Mouse (Mus musculus) liver, embryonic 14.5 days (tissue): ENCODE data around the gene Gm13279.
"Not testable (repeated sequence)": the region's sequence is repeated elsewhere in the genome, so short reads cannot be mapped to it uniquely, and the experiment has no call there.

ENCODE experiments used
- CTCF ChIP-seq: IDR thresholded peaks from 2 replicates; pipeline ENCODE4 v1.5.1; 2016; ENCODE audit warnings: antibody characterized with exemption, low read depth, control low read depth
- EP300 ChIP-seq: IDR thresholded peaks from 2 replicates; pipeline ENCODE4 v1.6.1; 2016; ENCODE audit warnings: antibody characterized with exemption, low read depth

DNA sequence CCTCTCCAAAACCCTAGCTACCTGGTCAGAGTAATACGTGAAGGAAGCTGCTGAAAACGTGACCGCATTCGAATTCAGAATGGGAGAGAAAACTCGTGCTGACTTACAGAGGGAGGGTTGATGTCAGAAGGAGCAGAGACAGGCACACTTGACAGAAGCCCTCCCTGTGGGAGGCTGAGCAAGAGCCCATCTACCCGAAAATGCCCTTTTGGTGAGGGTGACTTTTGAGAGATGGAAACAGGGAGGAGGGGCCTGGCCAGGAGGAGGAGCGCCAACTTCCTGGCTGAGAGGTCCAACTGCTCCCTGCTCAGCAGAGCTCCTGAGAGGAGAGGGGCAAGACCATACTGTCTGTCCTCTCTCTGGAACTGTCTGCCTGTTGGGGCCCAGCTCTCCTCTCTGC is 2.2 kb downstream of the Gm13279 start, which contains the start of gene Gm13285:
- not testable (repeated sequence) for TF ChIP-seq CTCF, EP300
